Mouse (Mus musculus) heart, postnatal 25 days (tissue): Measurements from ENCODE around the gene Ccdc8. TPM values are rescaled to one million over a fixed set of nuclear protein-coding genes. Genes with fewer than 3 reads are reported as not detected.
"Not testable (repeated sequence)": the region's sequence is repeated elsewhere in the genome, so short reads cannot be mapped to it uniquely, and the experiment has no call there.

ENCODE experiments used
- DNase-seq: peaks from one replicate; pipeline ENCODE4 v3.0.0; 2022; ENCODE audit warnings: low spot score
- intact Hi-C: fragments of 180-260 bp; cut with DNase I; formaldehyde crosslinking; loops from one replicate; pipeline ENCODE4 v1.15.1; 2025
- total RNA-seq, 2 experiments: library from RNA; stranded (reverse); gene quantifications; 2 replicates each; pipeline ENCODE4 v1.2.3; 2021

Ccdc8 gene
- 1 to 10 TPM; 5.2 to 6.5 TPM for total RNA-seq

GRCm38 (mm10) chr7:16992451-16992807, at the start of gene Ccdc8:
Ccdc8 (plus strand) TSS chr7:16992708.
- no peak for DNase-seq
- intact Hi-C loops, result no loop called here

GRCm38 (mm10) chr7:16942861-16943260, 49.6 kb upstream of the Ccdc8 start:
- DNase-seq, result no peak
- intact Hi-C loops, result no loop called here

- intact Hi-C loops, result no loop called here
- DNase-seq, result peak; percentile 61
Observed at GRCm38 (mm10) chr7:16944061-16944807, 48.3 kb upstream of the Ccdc8 start, which contains the start of gene Pnmal2. Pnmal2 (plus strand) TSS chr7:16944682.

GRCm38 (mm10) chr7:16944808-16945315, 47.6 kb upstream of the Ccdc8 start:
- no peak for DNase-seq
- intact Hi-C loops, result loop anchor here (5.0 kb wide), 2 partner anchors 107 to 122 kb away; no protein-coding TSS in a partner anchor

- intact Hi-C loops, result loop anchor here (5.0 kb wide), 2 partner anchors 107 to 122 kb away; no protein-coding TSS in a partner anchor
- no peak for DNase-seq
Observed at GRCm38 (mm10) chr7:16945419-16945818, 47.1 kb upstream of the Ccdc8 start.

GRCm38 (mm10) chr7:16946441-16947348, 45.8 kb upstream of the Ccdc8 start:
- DNase-seq, result no peak
- intact Hi-C loops, result loop anchor here (5.0 kb wide), 2 partner anchors 106 to 121 kb away; no protein-coding TSS in a partner anchor

- intact Hi-C loops, result loop anchor here (5.0 kb wide), 2 partner anchors 105 to 120 kb away; no protein-coding TSS in a partner anchor
- DNase-seq, result no peak
Observed at GRCm38 (mm10) chr7:16947349-16947895, 45.1 kb upstream of the Ccdc8 start.

- intact Hi-C loops, result loop anchor here (5.0 kb wide), 2 partner anchors 104 to 119 kb away; no protein-coding TSS in a partner anchor
- DNase-seq, result peak; percentile 37
Observed at GRCm38 (mm10) chr7:16947959-16948361, 44.5 kb upstream of the Ccdc8 start.

GRCm38 (mm10) chr7:16948923-16949458, 43.5 kb upstream of the Ccdc8 start:
- no peak for DNase-seq
- intact Hi-C loops, result loop anchor here (5.0 kb wide), 2 partner anchors 103 to 118 kb away; no protein-coding TSS in a partner anchor

- intact Hi-C loops, result loop anchor here (1.0 to 5.0 kb wide), 3 partner anchors 18 to 117 kb away; no protein-coding TSS in a partner anchor
Observed at GRCm38 (mm10) chr7:16949908-16950841, 42.3 kb upstream of the Ccdc8 start.

GRCm38 (mm10) chr7:16950861-16951635, 41.5 kb upstream of the Ccdc8 start:
- DNase-seq, result peak; percentile 61
- intact Hi-C loops, result loop anchor here (1.0 kb wide), 2 partner anchors 19 to 51 kb away; no protein-coding TSS in a partner anchor

More at GRCm38 (mm10) chr7:16949908-16950841, 42.3 kb upstream of the Ccdc8 start:
- no peak for DNase-seq

GRCm38 (mm10) chr7:16953776-16954175, 38.7 kb upstream of the Ccdc8 start:
- intact Hi-C loops, DNase-seq: not testable (repeated sequence)

GRCm38 (mm10) chr7:16955712-16956111, 36.8 kb upstream of the Ccdc8 start:
- no peak for DNase-seq
- intact Hi-C loops, result no loop called here

GRCm38 (mm10) chr7:16956410-16957265, 35.9 kb upstream of the Ccdc8 start:
- no peak for DNase-seq
- intact Hi-C loops, result no loop called here

- no peak for DNase-seq
- intact Hi-C loops, result no loop called here
Observed at GRCm38 (mm10) chr7:16959539-16960187, 32.8 kb upstream of the Ccdc8 start, which contains the start of gene Pnmal1. Pnmal1 (plus strand) TSS chr7:16959679.

- DNase-seq, result no peak
- intact Hi-C loops, result no loop called here
Observed at GRCm38 (mm10) chr7:16961678-16962077, 30.8 kb upstream of the Ccdc8 start.
